Mouse (Mus musculus) bone marrow, adult 2 months (tissue): Measurements from ENCODE around the gene Cd80. TPM values are rescaled to one million over a fixed set of nuclear protein-coding genes. Genes with fewer than 3 reads are reported as not detected.

Source experiments
- H3K27ac ChIP-seq: fragments of 200-500 bp; 2 replicates; pipeline ENCODE4 v1.5.1; 2012; ENCODE audit warnings: low read depth, mild to moderate bottlenecking, control low read depth, inconsistent platforms, low read length; ENCODE audit not compliant: control insufficient read depth, poor library complexity, insufficient read depth
- H3K4me1 ChIP-seq: fragments of 200-500 bp; 2 replicates; pipeline ENCODE4 v1.6.1; 2011; ENCODE audit warnings: low read length; ENCODE audit not compliant: control insufficient read depth, insufficient read depth
- H3K4me3 ChIP-seq: fragments of 200-500 bp; replicated peaks from 2 replicates; pipeline ENCODE3; 2011; ENCODE audit warnings: mild to moderate bottlenecking, low read depth, low read length, control low read depth; ENCODE audit not compliant: control insufficient read depth
- CTCF ChIP-seq: fragments of 200-500 bp; IDR thresholded peaks from 2 replicates; pipeline ENCODE4 v1.5.1; 2011; ENCODE audit warnings: low read length, control low read depth; ENCODE audit not compliant: control insufficient read depth, insufficient read depth
- POLR2A ChIP-seq: fragments of 200-500 bp; IDR thresholded peaks from 2 replicates; pipeline ENCODE4 v1.6.1; 2011; ENCODE audit warnings: low read depth, mild to moderate bottlenecking, control low read depth, low read length, borderline replicate concordance; ENCODE audit not compliant: control insufficient read depth
- WGBS: fragments of 180-500 bp; shearing (Covaris S2); methylation state at CpG from one replicate; pipeline ENCODE4 v1.1.7; 2018; 5-methylcytosine and 5-hydroxymethylcytosine counted together
- polyA plus RNA-seq: library from polyadenylated mRNA; stranded (reverse); fragments of >200 nt; gene quantifications from 2 replicates; pipeline ENCODE4 v1.2.4, GENCODE M21; 2011; ENCODE audit warnings: low replicate concordance; ENCODE audit not compliant: missing spikeins, insufficient read depth, insufficient read length

Cd80 gene
- polyA plus RNA-seq, 1 experiment, result 1.6 TPM

DNA sequence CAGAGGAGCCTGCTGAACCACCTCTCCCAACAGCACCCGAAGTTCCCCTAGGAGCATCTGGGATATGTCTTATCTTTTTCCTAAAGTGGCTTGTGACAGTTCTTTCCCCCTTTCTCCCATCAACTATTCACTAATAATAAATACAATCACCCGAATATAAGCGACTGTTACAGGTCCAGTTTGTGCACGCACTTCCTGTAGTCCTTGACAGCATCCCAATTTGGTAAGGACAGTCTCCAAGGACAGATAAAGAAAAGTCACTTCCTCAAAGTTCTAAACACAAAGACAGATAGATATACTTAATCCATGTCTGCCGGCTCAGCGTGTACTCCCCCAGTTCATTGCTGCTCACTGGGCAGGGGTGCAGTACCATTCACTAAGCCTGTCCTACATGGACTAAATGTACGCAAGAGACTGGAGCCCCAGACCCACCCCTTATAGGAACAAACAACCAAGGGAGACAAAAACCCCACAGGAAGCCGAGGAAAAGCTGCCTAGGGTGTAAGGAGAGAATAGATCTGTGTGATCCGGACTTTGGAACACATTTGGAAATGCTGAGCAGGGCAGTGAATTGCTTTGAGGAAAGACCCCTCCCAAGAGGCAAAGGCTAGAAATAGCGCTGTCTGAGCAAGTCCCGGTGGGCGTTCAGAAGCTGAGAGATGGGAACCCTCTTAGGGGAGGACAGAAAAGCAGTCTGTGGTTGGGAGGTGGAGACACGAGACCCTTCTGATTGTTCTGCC lies 23.7 kb upstream of the Cd80 start:
- TF ChIP-seq CTCF (no peak), POLR2A (no peak)

DNA sequence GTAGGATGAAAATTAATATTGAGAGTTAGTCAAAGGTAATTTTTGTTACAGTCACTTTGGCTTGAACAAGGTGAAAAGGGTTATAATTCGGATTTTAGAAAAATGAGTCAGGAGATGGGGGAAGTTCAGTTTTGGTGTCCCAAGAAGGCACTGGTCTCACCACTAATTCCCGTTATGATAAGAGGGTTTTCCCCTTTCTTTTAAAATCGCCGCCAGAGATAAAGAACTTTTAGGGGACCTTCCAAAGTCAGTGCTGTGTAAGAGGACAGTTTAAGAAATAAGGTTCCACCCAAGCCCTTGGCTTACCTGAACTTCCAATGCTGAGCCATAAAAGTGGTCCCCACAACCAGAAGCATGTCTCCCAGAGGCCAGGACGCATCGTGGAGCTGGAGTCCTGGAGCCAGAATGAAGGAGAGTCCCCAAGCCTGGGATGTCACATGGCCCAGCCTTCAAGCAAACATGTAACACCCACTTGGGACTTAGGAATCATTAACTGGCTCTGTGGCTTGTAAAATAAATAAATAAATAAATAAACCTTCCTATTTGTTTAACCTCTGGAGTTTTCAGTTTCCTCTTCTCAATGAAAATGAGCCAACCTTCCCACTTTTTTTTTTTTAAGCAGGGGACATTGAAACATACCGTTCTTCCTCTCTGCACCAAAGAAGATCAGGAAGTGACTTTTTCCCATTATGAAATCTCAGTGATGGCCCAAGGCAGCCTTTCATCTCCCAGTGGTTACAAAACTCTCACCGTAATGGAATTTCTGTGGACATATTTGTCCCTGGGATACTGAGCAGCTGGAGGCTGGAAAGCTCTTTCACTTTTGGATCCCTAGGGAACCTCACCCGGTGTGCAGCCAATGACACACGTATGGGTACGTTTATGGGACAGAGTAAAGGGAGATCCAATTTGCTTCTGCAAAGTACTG lies 22.6 kb upstream of the Cd80 start, which contains the start of gene Pla1a:
Gene Pla1a, minus strand, starts transcription at position 648 of the 928 bp plus-strand sequence.
- 56% methylated on average over 11 of the region's 11 CpGs for WGBS
- no peak within 1 kb of the TSS for H3K27ac ChIP-seq
- no peak within 1 kb of the TSS for H3K4me3 ChIP-seq
- H3K4me1 ChIP-seq, result peaks cover 2% of the 10 kb centered on the region; the same call in 1 of the 2 replicates
- TF ChIP-seq CTCF, result no peak
- TF ChIP-seq POLR2A, result no peak

More for the DNA sequence above, 23.7 kb upstream of the Cd80 start:
- Histone ChIP-seq H3K4me1 (peaks cover 2% of the 10 kb centered on the region; the same call in 1 of the 2 replicates), H3K27ac (no peak overlapping the region), H3K4me3 (no peak overlapping the region)
- WGBS, result 63% methylated on average over 13 of the region's 13 CpGs

DNA sequence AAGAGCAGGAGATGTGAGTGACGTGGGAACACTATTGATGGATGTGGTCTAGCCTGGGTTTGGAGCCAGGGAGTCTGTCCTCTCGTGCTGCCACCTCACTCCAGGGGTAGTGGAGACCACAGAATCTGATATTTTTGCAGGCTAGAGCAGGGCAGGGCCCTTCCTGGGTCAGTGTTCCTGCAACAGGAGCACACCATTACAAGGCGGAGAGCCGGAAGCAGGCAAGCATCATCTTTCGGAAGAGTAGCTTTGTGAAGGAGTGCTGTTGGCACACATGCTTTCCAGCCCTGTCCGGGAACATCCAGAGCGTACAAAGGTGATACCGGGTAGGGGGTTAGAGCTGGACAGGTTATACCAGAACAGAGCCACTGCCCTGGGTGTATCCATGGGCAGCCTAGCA lies 21.8 kb upstream of the Cd80 start:
- WGBS, result 86% methylated on average over 8 of the region's 8 CpGs
- Histone ChIP-seq H3K4me3 (no peak overlapping the region), H3K4me1 (peaks cover 2% of the 10 kb centered on the region; the same call in 1 of the 2 replicates), H3K27ac (no peak overlapping the region)
- TF ChIP-seq CTCF, result no peak
- TF ChIP-seq POLR2A, result no peak

DNA sequence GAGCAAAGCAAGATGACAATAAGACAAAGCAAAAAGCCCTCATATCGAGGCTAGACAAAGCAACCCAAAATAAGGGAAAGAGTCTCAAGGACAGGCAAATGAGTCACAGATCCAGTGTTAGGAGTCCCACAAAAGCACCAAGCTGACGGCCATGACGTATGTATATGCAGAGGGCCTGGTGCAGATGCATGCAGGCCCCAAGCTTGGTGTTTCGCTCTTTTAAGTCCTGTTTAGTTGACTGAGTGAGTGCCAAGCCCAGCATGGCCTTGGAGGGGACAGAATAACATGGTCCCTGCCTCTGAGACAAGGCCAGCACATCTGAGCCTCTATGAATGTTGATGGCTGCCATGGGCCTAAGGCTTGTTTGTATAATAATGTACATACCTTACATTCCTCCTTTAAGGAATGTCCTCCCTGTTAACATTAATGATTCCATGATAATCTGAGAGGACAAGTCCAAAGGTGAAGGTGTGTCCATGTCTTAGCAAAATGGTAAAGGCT lies 21.0 kb upstream of the Cd80 start:
- H3K27ac ChIP-seq, result no peak overlapping the region
- TF ChIP-seq CTCF (no peak), POLR2A (no peak)
- WGBS, result 82% methylated on average over 4 of the region's 4 CpGs
- no peak overlapping the region for H3K4me3 ChIP-seq
- peaks cover 2% of the 10 kb centered on the region; the same call in 1 of the 2 replicates for H3K4me1 ChIP-seq

DNA sequence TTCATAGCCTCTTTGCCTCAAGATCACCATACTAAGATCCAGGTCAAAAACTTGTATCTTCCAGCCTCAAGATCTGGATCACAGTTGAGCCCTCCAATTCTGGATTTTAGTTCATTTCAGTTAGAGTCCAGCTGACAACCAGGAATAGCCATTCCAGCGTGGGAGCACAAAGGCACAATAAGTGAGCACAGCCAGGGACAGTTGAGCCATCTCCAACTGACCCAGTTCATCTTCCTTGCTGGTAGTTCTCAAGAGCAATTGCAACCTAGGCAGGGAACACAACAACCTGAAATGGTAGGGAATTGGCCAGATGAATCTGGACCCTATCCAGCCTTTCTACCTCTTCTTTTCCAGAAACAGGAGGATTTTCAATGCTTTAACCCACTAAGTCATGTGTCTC lies 16.2 kb upstream of the Cd80 start:
- no peak overlapping the region for H3K27ac ChIP-seq
- no peaks in the 10 kb centered on the region for H3K4me1 ChIP-seq
- TF ChIP-seq POLR2A (no peak), CTCF (no peak)
- no peak overlapping the region for H3K4me3 ChIP-seq
- WGBS, result 80% methylated on average over 1 of the region's 1 CpGs

DNA sequence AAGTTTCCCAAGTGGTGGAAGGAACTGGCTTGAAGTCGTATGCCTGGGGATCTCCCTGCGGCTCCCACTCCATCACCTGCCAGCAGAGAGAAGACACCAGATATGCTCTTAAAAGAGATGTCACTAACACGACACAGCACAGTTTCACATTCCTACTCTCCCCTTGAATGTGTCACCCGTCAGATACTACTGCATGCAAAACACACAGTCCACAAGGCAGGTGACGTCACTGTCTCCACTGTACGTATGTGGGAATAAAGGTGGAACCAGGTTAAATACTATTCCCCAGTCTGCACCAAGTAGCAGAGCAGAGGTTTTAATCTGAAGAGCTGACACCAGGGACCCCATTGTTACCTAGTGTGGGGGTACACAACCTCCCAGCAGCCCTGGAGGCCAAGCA lies 15.0 kb upstream of the Cd80 start:
- Histone ChIP-seq H3K27ac (no peak overlapping the region), H3K4me1 (no peaks in the 10 kb centered on the region), H3K4me3 (no peak overlapping the region)
- no peak for TF ChIP-seq CTCF
- no peak for TF ChIP-seq POLR2A
- WGBS, result 78% methylated on average over 6 of the region's 6 CpGs

DNA sequence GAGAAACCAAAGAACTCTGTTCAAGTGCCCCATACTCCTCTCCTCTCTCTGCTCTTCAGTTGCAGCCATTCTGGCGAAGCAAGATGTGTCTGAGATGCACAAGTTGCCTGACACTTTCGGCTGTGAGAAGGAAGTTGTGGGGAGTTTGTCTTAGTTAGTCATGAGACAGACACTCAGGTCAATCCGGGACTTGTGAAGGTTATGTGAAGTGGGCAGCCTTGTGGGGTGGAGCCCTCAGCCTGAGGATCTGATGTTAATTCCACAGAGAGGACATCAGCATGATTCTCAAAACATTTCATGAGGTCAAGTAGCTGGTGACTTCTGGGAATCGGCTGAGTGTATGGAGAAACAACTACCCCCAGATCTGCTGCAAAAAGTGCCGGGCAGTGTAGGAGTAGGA lies 13.8 kb upstream of the Cd80 start:
- WGBS, result 59% methylated on average over 5 of the region's 5 CpGs
- TF ChIP-seq POLR2A (no peak), CTCF (no peak)
- Histone ChIP-seq H3K4me1 (no peaks in the 10 kb centered on the region), H3K27ac (no peak overlapping the region), H3K4me3 (no peak overlapping the region)

DNA sequence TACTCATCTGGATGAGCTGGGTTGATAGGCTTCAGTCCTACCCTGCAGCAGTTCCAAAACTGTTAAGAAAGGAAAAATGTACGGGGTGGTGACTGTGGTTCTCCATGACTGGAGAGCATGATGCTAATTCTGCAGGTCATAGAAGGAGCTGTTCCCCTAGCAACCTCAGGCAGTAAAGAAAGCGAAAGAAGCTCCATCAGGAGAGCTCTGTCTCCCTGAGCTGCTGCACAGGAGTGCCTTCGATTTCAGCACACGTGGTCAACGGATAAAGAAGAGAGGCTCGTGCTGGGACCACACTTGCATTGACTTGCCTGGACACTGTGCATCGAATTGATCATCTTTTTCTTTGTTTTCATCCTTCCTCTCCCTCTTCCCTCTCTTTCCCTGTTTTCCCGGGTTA lies 13.1 kb upstream of the Cd80 start:
- Histone ChIP-seq H3K27ac (no peak overlapping the region), H3K4me3 (no peak overlapping the region), H3K4me1 (no peaks in the 10 kb centered on the region)
- 75% methylated on average over 8 of the region's 8 CpGs for WGBS
- no peak for TF ChIP-seq POLR2A
- no peak for TF ChIP-seq CTCF
